Mouse (Mus musculus) E14TG2a.4 (cell line): ENCODE measurements around the gene Dmbt1.

Experiments used
- CTCF ChIP-seq: conservative IDR thresholded peaks from 2 replicates; pipeline ENCODE4 v1.5.1; 2014; ENCODE audit warnings: low read length
- NANOG ChIP-seq: IDR thresholded peaks from 2 replicates; pipeline ENCODE4 v1.6.1; 2014; ENCODE audit warnings: borderline replicate concordance, low read length, mixed read lengths

GRCm38 (mm10) chr7:131150179-131150578 lies 118.3 kb downstream of the Dmbt1 start:
- TF ChIP-seq CTCF (no peak), NANOG (no peak)
